Mouse (Mus musculus) myocyte (in vitro differentiated cells): Measurements from ENCODE around the gene Dlgap5. TPM values are rescaled to one million over a fixed set of nuclear protein-coding genes. Genes with fewer than 3 reads are reported as not detected.

Experiments used
- H3K27me3 ChIP-seq: one replicate; pipeline ENCODE4 v1.6.1; 2011; ENCODE audit not compliant: control insufficient read depth, insufficient read depth, insufficient read length
- H3K36me3 ChIP-seq: one replicate; pipeline ENCODE4 v1.6.1; 2011; ENCODE audit not compliant: control insufficient read depth, insufficient read depth
- H3K4me2 ChIP-seq: one replicate; pipeline ENCODE4 v1.6.1; 2011; ENCODE audit warnings: low read depth, control low read depth
- H3K4me3 ChIP-seq: one replicate; pipeline ENCODE4 v1.5.1; 2011; ENCODE audit warnings: mild to moderate bottlenecking, control low read depth, moderate library complexity
- H3K79me2 ChIP-seq: one replicate; pipeline ENCODE4 v1.6.1; 2011; ENCODE audit not compliant: control insufficient read depth, insufficient read depth
- H3ac ChIP-seq: one replicate; pipeline ENCODE4 v1.6.1; 2011; ENCODE audit not compliant: control insufficient read depth, insufficient read length
- CEBPB ChIP-seq: IDR thresholded peaks from 2 replicates; pipeline ENCODE4 v1.6.1; 2011; ENCODE audit warnings: mild to moderate bottlenecking, moderate library complexity; ENCODE audit not compliant: poor library complexity, insufficient read depth, severe bottlenecking
- E2F4 ChIP-seq: IDR thresholded peaks from one replicate; pipeline ENCODE4 v1.6.1; 2011; ENCODE audit warnings: mild to moderate bottlenecking, control low read depth, moderate library complexity; ENCODE audit not compliant: insufficient read depth
- MAX ChIP-seq: IDR thresholded peaks from one replicate; pipeline ENCODE4 v1.6.1; 2011; ENCODE audit warnings: low read depth, mild to moderate bottlenecking, control low read depth
- MYOD1 ChIP-seq, 3 experiments: IDR thresholded peaks; one replicate each; pipeline ENCODE4 v1.6.1; 2011; ENCODE audit warnings: control low read depth in 2 of 3, low read depth in 2 of 3, mild to moderate bottlenecking in 2 of 3, moderate library complexity in 1 of 3; ENCODE audit not compliant: insufficient read length in 2 of 3, control insufficient read depth in 1 of 3
- MYOG ChIP-seq, 3 experiments: IDR thresholded peaks; one replicate each; pipeline ENCODE4 v1.6.1; 2011; ENCODE audit warnings: control low read depth in 2 of 3, low read depth in 2 of 3, mild to moderate bottlenecking in 2 of 3; ENCODE audit not compliant: insufficient read length in 2 of 3, control insufficient read depth in 1 of 3, insufficient read depth in 1 of 3
- POLR2A ChIP-seq: IDR thresholded peaks from one replicate; pipeline ENCODE4 v1.6.1; 2011; ENCODE audit warnings: low read depth, mild to moderate bottlenecking, control low read depth, moderate library complexity; ENCODE audit not compliant: insufficient read length
- POLR2AphosphoS2 ChIP-seq: IDR thresholded peaks from one replicate; pipeline ENCODE4 v1.6.1; 2011; ENCODE audit warnings: low read depth, control low read depth; ENCODE audit not compliant: insufficient read length
- REST ChIP-seq: IDR thresholded peaks from one replicate; pipeline ENCODE4 v1.6.1; 2011; ENCODE audit warnings: mild to moderate bottlenecking, control low read depth, moderate library complexity; ENCODE audit not compliant: insufficient read depth, insufficient read length
- SRF ChIP-seq: IDR thresholded peaks from one replicate; pipeline ENCODE4 v1.6.1; 2011; ENCODE audit warnings: low read depth; ENCODE audit not compliant: control insufficient read depth, insufficient read length
- TCF12 ChIP-seq: IDR thresholded peaks from one replicate; pipeline ENCODE4 v1.6.1; 2011; ENCODE audit warnings: mild to moderate bottlenecking, control low read depth; ENCODE audit not compliant: poor library complexity, insufficient read depth, severe bottlenecking
- TCF3 ChIP-seq: IDR thresholded peaks from one replicate; pipeline ENCODE4 v1.6.1; 2011; ENCODE audit warnings: low read depth, control low read depth; ENCODE audit not compliant: insufficient read length
- USF1 ChIP-seq: IDR thresholded peaks from one replicate; pipeline ENCODE4 v1.6.1; 2011; ENCODE audit warnings: low read depth, mild to moderate bottlenecking, control low read depth, moderate library complexity
- polyA plus RNA-seq: library from polyadenylated mRNA; unstranded; fragments of >200 nt; fragmentation: generic; extraction: Trizol; gene quantifications from one replicate; pipeline ENCODE4 v1.2.1, GENCODE M21; 2012; ENCODE audit warnings: missing spikeins

The Dlgap5 gene
- polyA plus RNA-seq, 1 experiment: 16.3 TPM

GRCm38 (mm10) chr14:47354948-47355347 is 63.3 kb downstream of the Dlgap5 start:
- Histone ChIP-seq H3K27me3 (no peaks in the 10 kb centered on the region), H3K36me3 (no peaks in the 10 kb centered on the region), H3K79me2 (no peaks in the 10 kb centered on the region), H3ac (no peak overlapping the region), H3K4me2 (no peak overlapping the region), H3K4me3 (no peak overlapping the region)
- no peak for TF ChIP-seq USF1
- TF ChIP-seq TCF12: no peak

GRCm38 (mm10) chr14:47354111-47354577 is 64.1 kb downstream of the Dlgap5 start:
- no peak for TF ChIP-seq SRF
- peak; percentile 90 for TF ChIP-seq CEBPB
- TF ChIP-seq MYOD1 (IDR thresholded peaks at IDR 0.05; ENCODE audit: control insufficient read depth in 1 of 3, insufficient read length in 2 of 3, low read depth in 2 of 3): peak in 1 of 3 experiments; percentile 16
- H3K4me3 ChIP-seq: no peak overlapping the region
- no peak overlapping the region for H3ac ChIP-seq
- no peak overlapping the region for H3K4me2 ChIP-seq
- H3K36me3 ChIP-seq: no peaks in the 10 kb centered on the region
- H3K27me3 ChIP-seq: no peaks in the 10 kb centered on the region
- H3K79me2 ChIP-seq: no peaks in the 10 kb centered on the region

GRCm38 (mm10) chr14:47353240-47353639 is 65.0 kb downstream of the Dlgap5 start:
- no peaks in the 10 kb centered on the region for H3K27me3 ChIP-seq

GRCm38 (mm10) chr14:47352272-47352671 is 65.9 kb downstream of the Dlgap5 start:
- no peaks in the 10 kb centered on the region for H3K79me2 ChIP-seq
- TF ChIP-seq MYOG (IDR thresholded peaks at IDR 0.05; ENCODE audit: control insufficient read depth in 1 of 3, insufficient read depth in 1 of 3, insufficient read length in 2 of 3, low read depth in 2 of 3): peak in 2 of 3 experiments; percentile 42 to 55
- no peak for TF ChIP-seq TCF12
- TF ChIP-seq MYOD1 (IDR thresholded peaks at IDR 0.05; ENCODE audit: control insufficient read depth in 1 of 3, insufficient read length in 2 of 3, low read depth in 2 of 3): peak; percentile 19 to 66 (median 48)
- no peak for TF ChIP-seq POLR2A
- no peak for TF ChIP-seq POLR2AphosphoS2
- no peak for TF ChIP-seq CEBPB
- TF ChIP-seq E2F4: no peak
- TF ChIP-seq TCF3: no peak
- no peak for TF ChIP-seq MAX
- TF ChIP-seq SRF: no peak
- no peak for TF ChIP-seq REST
- TF ChIP-seq USF1: no peak
- H3K4me2 ChIP-seq: peak overlapping the region; percentile 38
- H3K4me3 ChIP-seq: no peak overlapping the region
- H3K27me3 ChIP-seq: no peaks in the 10 kb centered on the region
- H3K36me3 ChIP-seq: no peaks in the 10 kb centered on the region
- no peak overlapping the region for H3ac ChIP-seq

More at GRCm38 (mm10) chr14:47353240-47353639, 65.0 kb downstream of the Dlgap5 start:
- H3K36me3 ChIP-seq: no peaks in the 10 kb centered on the region
- no peak overlapping the region for H3K4me3 ChIP-seq
- no peak overlapping the region for H3ac ChIP-seq
- H3K4me2 ChIP-seq: no peak overlapping the region
- no peak for TF ChIP-seq POLR2A
- no peak for TF ChIP-seq REST
- no peak for TF ChIP-seq POLR2AphosphoS2
- no peak for TF ChIP-seq SRF
- no peak for TF ChIP-seq TCF3
- TF ChIP-seq MAX: no peak
- no peak for TF ChIP-seq MYOD1 (IDR thresholded peaks at IDR 0.05; ENCODE audit: control insufficient read depth in 1 of 3, insufficient read length in 2 of 3, low read depth in 2 of 3)
- no peak for TF ChIP-seq MYOG (IDR thresholded peaks at IDR 0.05; ENCODE audit: control insufficient read depth in 1 of 3, insufficient read depth in 1 of 3, insufficient read length in 2 of 3, low read depth in 2 of 3)
- TF ChIP-seq TCF12: no peak
- TF ChIP-seq E2F4: no peak
- TF ChIP-seq USF1: no peak
- no peak for TF ChIP-seq CEBPB
- H3K79me2 ChIP-seq: no peaks in the 10 kb centered on the region

- Histone ChIP-seq H3ac (no peak overlapping the region), H3K36me3 (no peaks in the 10 kb centered on the region), H3K4me2 (no peak overlapping the region), H3K27me3 (no peaks in the 10 kb centered on the region), H3K4me3 (no peak overlapping the region), H3K79me2 (no peaks in the 10 kb centered on the region)
- TF ChIP-seq POLR2AphosphoS2: no peak
- peak in 1 of 3 experiments; percentile 16 for TF ChIP-seq MYOD1 (IDR thresholded peaks at IDR 0.05; ENCODE audit: control insufficient read depth in 1 of 3, insufficient read length in 2 of 3, low read depth in 2 of 3)
These were observed 67.2 kb downstream of the Dlgap5 start for GRCm38 (mm10) chr14:47350974-47351373.

- no peaks in the 10 kb centered on the region for H3K27me3 ChIP-seq
- H3K36me3 ChIP-seq: no peaks in the 10 kb centered on the region
- H3K4me2 ChIP-seq: no peak overlapping the region
- H3K79me2 ChIP-seq: no peaks in the 10 kb centered on the region
- no peak for TF ChIP-seq POLR2AphosphoS2
- TF ChIP-seq MYOD1 (IDR thresholded peaks at IDR 0.05; ENCODE audit: control insufficient read depth in 1 of 3, insufficient read length in 2 of 3, low read depth in 2 of 3): no peak
- TF ChIP-seq SRF: no peak
- TF ChIP-seq POLR2A: no peak
- no peak for TF ChIP-seq TCF3
- TF ChIP-seq MAX: no peak
- TF ChIP-seq E2F4: no peak
- TF ChIP-seq USF1: no peak
- no peak for TF ChIP-seq REST
- no peak for TF ChIP-seq TCF12
- no peak for TF ChIP-seq MYOG (IDR thresholded peaks at IDR 0.05; ENCODE audit: control insufficient read depth in 1 of 3, insufficient read depth in 1 of 3, insufficient read length in 2 of 3, low read depth in 2 of 3)
- TF ChIP-seq CEBPB: no peak
- no peak overlapping the region for H3ac ChIP-seq
- H3K4me3 ChIP-seq: no peak overlapping the region
These were observed 71.5 kb downstream of the Dlgap5 start for GRCm38 (mm10) chr14:47346715-47347114.
